Mouse (Mus musculus) midbrain, embryonic 15.5 days (tissue): ENCODE measurements around the gene Atp2b1. TPM values are rescaled to one million over a fixed set of nuclear protein-coding genes. Genes with fewer than 3 reads are reported as not detected.

Experiments used
- ATAC-seq: fragments of 200-750 bp; cut with Nextera tagmentation; replicated peaks from 2 replicates; pipeline ENCODE4 v1.8.0; 2017; ENCODE audit warnings: moderate TSS enrichment
- H3K27ac ChIP-seq: fragments of 300-500 bp; sonication (generic); 2 replicates; pipeline ENCODE4 v1.5.1; 2015; ENCODE audit warnings: mild to moderate bottlenecking, inconsistent platforms
- H3K27me3 ChIP-seq: fragments of 300-500 bp; sonication (generic); replicated peaks from 2 replicates; pipeline ENCODE4 v1.6.1; 2015; ENCODE audit warnings: inconsistent platforms
- H3K36me3 ChIP-seq: fragments of 300-500 bp; sonication (generic); replicated peaks from 2 replicates; pipeline ENCODE4 v1.6.1; 2015; ENCODE audit warnings: inconsistent platforms
- H3K4me1 ChIP-seq: fragments of 300-500 bp; sonication (generic); 2 replicates; pipeline ENCODE4 v1.6.1; 2015; ENCODE audit warnings: inconsistent platforms
- H3K4me2 ChIP-seq: fragments of 300-500 bp; sonication (generic); 2 replicates; pipeline ENCODE4 v1.6.1; 2015; ENCODE audit warnings: inconsistent platforms, mild to moderate bottlenecking, moderate library complexity
- H3K4me3 ChIP-seq: fragments of 300-500 bp; sonication (generic); 2 replicates; pipeline ENCODE4 v1.5.1; 2015; ENCODE audit warnings: mild to moderate bottlenecking, inconsistent platforms
- H3K9ac ChIP-seq: fragments of 300-500 bp; sonication (generic); 2 replicates; pipeline ENCODE4 v1.6.1; 2015; ENCODE audit warnings: mild to moderate bottlenecking, inconsistent platforms
- H3K9me3 ChIP-seq: fragments of 300-500 bp; sonication (generic); 2 replicates; pipeline ENCODE4 v1.6.1; 2016; ENCODE audit warnings: inconsistent platforms
- WGBS: fragments of 180-500 bp; shearing (Covaris S2); methylation state at CpG from one replicate; pipeline ENCODE4 v1.1.7; 2015; ENCODE audit warnings: mixed read lengths; 5-methylcytosine and 5-hydroxymethylcytosine counted together
- polyA plus RNA-seq: library from polyadenylated mRNA; unstranded; fragments of >200 nt; fragmentation: Nextera tagmentation; extraction: Ambion mirVana; gene quantifications from 2 replicates; pipeline ENCODE4 v1.2.1, GENCODE M21; 2015

The Atp2b1 gene
- polyA plus RNA-seq, 1 experiment from 2014 or later = 232 TPM

- WGBS = 91% methylated on average over 4 of the region's 4 CpGs
Observed at GRCm38 (mm10) chr10:98891361-98891760, 22.8 kb upstream of the Atp2b1 start.

GRCm38 (mm10) chr10:98897507-98897906, 16.7 kb upstream of the Atp2b1 start:
- Histone ChIP-seq H3K4me3 (no peak overlapping the region), H3K9ac (no peak overlapping the region), H3K27me3 (no peaks in the 10 kb centered on the region), H3K4me2 (no peak overlapping the region), H3K36me3 (no peaks in the 10 kb centered on the region), H3K27ac (no peak overlapping the region), H3K4me1 (no peaks in the 10 kb centered on the region), H3K9me3 (no peaks in the 10 kb centered on the region)
- no peak for ATAC-seq
- WGBS = 94% methylated on average over 8 of the region's 8 CpGs

More at GRCm38 (mm10) chr10:98891361-98891760, 22.8 kb upstream of the Atp2b1 start:
- Histone ChIP-seq H3K4me1 (no peaks in the 10 kb centered on the region), H3K27me3 (no peaks in the 10 kb centered on the region), H3K4me2 (no peak overlapping the region), H3K27ac (no peak overlapping the region), H3K9me3 (no peaks in the 10 kb centered on the region), H3K4me3 (no peak overlapping the region), H3K9ac (no peak overlapping the region), H3K36me3 (no peaks in the 10 kb centered on the region)
- ATAC-seq = no peak

DNA sequence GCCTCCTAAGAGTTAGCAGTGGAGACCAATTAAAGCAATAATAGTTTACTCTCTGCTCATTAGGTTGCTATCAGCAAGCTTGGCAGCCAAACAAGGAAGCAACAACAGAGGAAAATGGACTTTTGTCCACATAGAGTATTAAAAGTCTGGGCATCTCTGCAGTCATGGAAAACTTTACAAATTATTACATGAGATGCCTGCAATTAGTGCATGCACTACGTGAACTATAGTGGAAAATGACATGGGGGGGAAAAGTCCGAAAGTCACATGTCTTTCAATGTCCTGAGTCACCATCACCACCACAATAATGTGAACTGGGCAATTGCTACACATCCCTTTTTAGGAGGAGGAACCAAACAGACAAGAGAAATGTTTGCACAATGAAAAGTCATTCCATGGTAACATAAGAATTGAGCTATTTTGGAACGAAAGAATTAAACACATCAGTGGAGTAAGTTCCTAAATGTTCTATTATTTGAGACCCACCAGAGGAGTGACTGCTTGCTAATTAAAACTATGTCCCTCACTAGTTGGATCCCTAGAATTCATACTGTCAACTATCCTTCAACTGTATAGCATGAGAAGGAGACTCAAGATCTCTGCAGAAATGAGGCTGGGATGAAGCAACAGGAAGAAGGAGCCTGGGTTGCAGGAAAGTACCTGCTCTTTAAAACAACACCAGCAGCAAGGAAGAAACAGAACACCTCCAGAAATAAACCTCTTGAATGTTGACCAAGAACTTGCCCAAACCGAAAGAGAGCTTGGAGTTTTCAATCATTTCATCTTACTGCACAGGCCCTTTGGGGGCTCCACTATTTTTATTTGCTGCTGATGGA, 16.1 kb upstream of the Atp2b1 start:
- H3K27me3 ChIP-seq = no peaks in the 10 kb centered on the region
- WGBS = 86% methylated on average over 4 of the region's 4 CpGs
- no peak overlapping the region for H3K4me2 ChIP-seq
- H3K9me3 ChIP-seq = no peaks in the 10 kb centered on the region
- no peak overlapping the region for H3K9ac ChIP-seq
- no peaks in the 10 kb centered on the region for H3K4me1 ChIP-seq
- no peak overlapping the region for H3K27ac ChIP-seq
- no peak overlapping the region for H3K4me3 ChIP-seq
- H3K36me3 ChIP-seq = no peaks in the 10 kb centered on the region
- ATAC-seq = no peak

DNA sequence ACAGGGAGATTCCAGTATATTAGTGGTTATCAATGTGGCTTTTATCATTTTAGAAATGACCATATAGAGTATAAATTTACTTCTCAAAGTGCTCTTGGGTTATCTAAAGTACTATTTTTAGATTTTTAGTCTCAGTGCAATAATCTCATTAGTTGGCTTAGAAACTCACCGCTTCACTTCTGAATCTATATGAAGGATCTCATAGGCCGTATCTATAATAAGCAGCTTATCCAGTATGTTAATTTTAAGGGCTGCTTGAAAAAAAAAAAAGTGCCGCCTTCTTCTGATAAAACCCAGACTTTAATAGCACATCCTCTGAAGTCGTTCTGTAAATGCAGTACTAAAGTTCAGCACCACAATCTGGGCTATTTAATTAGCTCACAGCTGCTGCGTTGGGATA, 12.7 kb upstream of the Atp2b1 start:
- Histone ChIP-seq H3K4me2 (no peak overlapping the region), H3K9me3 (no peaks in the 10 kb centered on the region), H3K4me1 (no peaks in the 10 kb centered on the region), H3K9ac (no peak overlapping the region), H3K27me3 (no peaks in the 10 kb centered on the region), H3K4me3 (no peak overlapping the region), H3K27ac (no peak overlapping the region), H3K36me3 (no peaks in the 10 kb centered on the region)
- no peak for ATAC-seq
- WGBS = 75% methylated on average over 5 of the region's 5 CpGs

- Histone ChIP-seq H3K4me1 (no peaks in the 10 kb centered on the region), H3K27me3 (no peaks in the 10 kb centered on the region), H3K4me2 (no peak overlapping the region), H3K4me3 (no peak overlapping the region), H3K9ac (no peak overlapping the region), H3K36me3 (no peaks in the 10 kb centered on the region), H3K27ac (no peak overlapping the region), H3K9me3 (no peaks in the 10 kb centered on the region)
- ATAC-seq = no peak
- 90% methylated on average over 4 of the region's 4 CpGs for WGBS
Observed at GRCm38 (mm10) chr10:98905987-98906386, 8.2 kb upstream of the Atp2b1 start.

- 82% methylated on average over 5 of the region's 5 CpGs for WGBS
- Histone ChIP-seq H3K4me1 (no peaks in the 10 kb centered on the region), H3K27me3 (no peaks in the 10 kb centered on the region), H3K4me2 (no peak overlapping the region), H3K27ac (no peak overlapping the region), H3K4me3 (no peak overlapping the region), H3K9ac (no peak overlapping the region), H3K9me3 (no peaks in the 10 kb centered on the region), H3K36me3 (no peaks in the 10 kb centered on the region)
- ATAC-seq = no peak
Observed at GRCm38 (mm10) chr10:98906941-98907549, 7.2 kb upstream of the Atp2b1 start.

- H3K9ac ChIP-seq = peak overlapping the region; percentile 87
- no peaks in the 10 kb centered on the region for H3K36me3 ChIP-seq
- H3K4me2 ChIP-seq = peak overlapping the region; percentile 71
- WGBS = under 1% methylated on average over 19 of the region's 19 CpGs
- no peaks in the 10 kb centered on the region; the same call in 1 of the 2 replicates for H3K27me3 ChIP-seq
- peak overlapping the region; percentile 84 for H3K4me3 ChIP-seq
- H3K27ac ChIP-seq = peak overlapping the region; percentile 100
- no peak for ATAC-seq
- H3K4me1 ChIP-seq = peaks cover 15% of the 10 kb centered on the region
- no peaks in the 10 kb centered on the region for H3K9me3 ChIP-seq
Observed at GRCm38 (mm10) chr10:98913610-98913960, 621 bp upstream of the Atp2b1 start.

- no peaks in the 10 kb centered on the region for H3K9me3 ChIP-seq
- ATAC-seq = peak; percentile 89
Observed at GRCm38 (mm10) chr10:98914810-98915241, 620 bp downstream of the Atp2b1 start.

GRCm38 (mm10) chr10:98915398-98915931, 1.3 kb downstream of the Atp2b1 start:
- ATAC-seq = peak; percentile 3; the same call in 1 of the 2 replicates
- H3K4me3 ChIP-seq = peak overlapping the region; percentile 84
- no peaks in the 10 kb centered on the region for H3K36me3 ChIP-seq
- H3K4me1 ChIP-seq = peaks cover 15% of the 10 kb centered on the region
- no peaks in the 10 kb centered on the region for H3K9me3 ChIP-seq
- no peaks in the 10 kb centered on the region; the same call in 1 of the 2 replicates for H3K27me3 ChIP-seq
- peak overlapping the region; percentile 100 for H3K27ac ChIP-seq
- under 1% methylated on average over 54 of the region's 54 CpGs for WGBS
- H3K4me2 ChIP-seq = peak overlapping the region; percentile 73
- peak overlapping the region; percentile 89 for H3K9ac ChIP-seq

More at GRCm38 (mm10) chr10:98914810-98915241, 620 bp downstream of the Atp2b1 start:
- H3K36me3 ChIP-seq = no peaks in the 10 kb centered on the region
- peak overlapping the region; percentile 73 for H3K4me2 ChIP-seq
- H3K4me3 ChIP-seq = peak overlapping the region; percentile 84
- H3K27me3 ChIP-seq = no peaks in the 10 kb centered on the region; the same call in 1 of the 2 replicates
- WGBS = under 1% methylated on average over 39 of the region's 62 CpGs
- peaks cover 15% of the 10 kb centered on the region for H3K4me1 ChIP-seq
- H3K27ac ChIP-seq = peak overlapping the region; percentile 100
- H3K9ac ChIP-seq = peak overlapping the region; percentile 89

DNA sequence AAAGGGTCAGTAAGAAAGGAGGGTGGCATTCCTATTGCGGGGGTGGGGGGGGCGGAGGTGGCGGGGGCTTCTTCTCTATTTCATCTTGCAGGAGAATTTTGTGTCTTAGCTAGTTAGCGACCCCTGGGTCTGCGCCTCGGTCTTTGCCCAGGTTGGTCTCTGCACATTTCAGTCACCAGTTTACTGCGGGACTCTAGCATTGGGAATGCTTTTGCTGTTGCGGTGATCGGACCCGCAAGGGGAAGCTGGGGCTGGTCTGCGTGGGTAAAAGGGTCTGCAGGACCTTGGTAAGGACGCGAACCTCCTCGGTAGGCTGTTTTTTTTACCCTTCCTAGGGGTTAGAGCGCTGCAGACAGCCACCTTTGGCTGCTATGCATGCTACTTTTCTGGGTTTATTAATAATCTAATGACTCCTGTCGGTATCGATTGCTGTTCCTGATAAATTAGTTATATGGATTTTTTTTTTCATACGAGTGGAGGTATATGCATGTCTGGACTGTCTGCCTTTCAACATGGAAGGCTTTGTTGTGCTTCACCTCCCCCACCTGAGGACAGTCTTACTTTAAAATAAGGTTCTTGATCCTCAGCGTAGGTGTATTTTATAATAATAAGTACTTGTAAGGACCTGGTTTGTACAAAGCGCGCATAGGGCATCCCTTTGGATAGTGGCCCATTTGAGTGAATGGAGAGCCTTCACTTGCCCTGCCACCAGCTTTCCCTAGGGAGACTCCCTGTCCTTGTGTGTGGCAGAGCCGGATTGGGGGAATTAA, 2.0 kb downstream of the Atp2b1 start:
- peaks cover 15% of the 10 kb centered on the region for H3K4me1 ChIP-seq
- peak overlapping the region; percentile 84 for H3K4me3 ChIP-seq
- H3K36me3 ChIP-seq = no peaks in the 10 kb centered on the region
- no peaks in the 10 kb centered on the region; the same call in 1 of the 2 replicates for H3K27me3 ChIP-seq
- no peak for ATAC-seq
- peak overlapping the region; percentile 89 for H3K9ac ChIP-seq
- WGBS = 6% methylated on average over 22 of the region's 22 CpGs
- H3K9me3 ChIP-seq = no peaks in the 10 kb centered on the region
- H3K4me2 ChIP-seq = peak overlapping the region; percentile 73
- peak overlapping the region; percentile 100 for H3K27ac ChIP-seq

- no peak for ATAC-seq
- WGBS = 70% methylated on average over 10 of the region's 10 CpGs
- H3K4me2 ChIP-seq = peak overlapping the region; percentile 73
- H3K4me3 ChIP-seq = peak overlapping the region; percentile 84
- no peaks in the 10 kb centered on the region for H3K9me3 ChIP-seq
- H3K36me3 ChIP-seq = no peaks in the 10 kb centered on the region
- peaks cover 17% of the 10 kb centered on the region for H3K4me1 ChIP-seq
- H3K9ac ChIP-seq = peak overlapping the region; percentile 89
- peak overlapping the region; percentile 100; the same call in 1 of the 2 replicates for H3K27ac ChIP-seq
- no peaks in the 10 kb centered on the region; the same call in 1 of the 2 replicates for H3K27me3 ChIP-seq
Observed at GRCm38 (mm10) chr10:98916781-98917340, 2.7 kb downstream of the Atp2b1 start.
